14 mouse cellular contexts compared by ENCODE assay signal in genomic region chr1:180408832-180409231, GRCm38 (mm10).
A peak's percentile ranks its signal among the peaks of the same experiment; 100 is the strongest.
DNase-seq lines count a peak whose midpoint lies in the region; ATAC-seq lines count a peak whose summit lies in the region.
"Had no signal": no experiment of that assay in that cellular context is flagged by ENCODE, and none has a peak within 500 bp of the region (broad histone marks: within the 10 kb centered on the region; RNA-seq: fewer than 3 reads in every experiment).

No protein-coding gene starts in this region.

- H3K4me3 ChIP-seq in heart, embryonic 12.5 days = no peak overlapping the region
- H3K4me3 ChIP-seq in neural tube, embryonic 15.5 days (replicated peaks) = no peak overlapping the region
- H3K4me3 ChIP-seq: forebrain, embryonic 13.5 days; hindbrain, embryonic 13.5 days; midbrain, embryonic 10.5 days had no signal

- no peaks in the 10 kb centered on the region for H3K9me3 ChIP-seq in heart, embryonic 12.5 days (replicated peaks)
- H3K9me3 ChIP-seq in neural tube, embryonic 15.5 days (replicated peaks) = no peaks in the 10 kb centered on the region
- H3K9me3 ChIP-seq: forebrain, embryonic 13.5 days; hindbrain, embryonic 13.5 days; midbrain, embryonic 10.5 days had no signal

- no peaks in the 10 kb centered on the region for H3K27me3 ChIP-seq in heart, embryonic 12.5 days (replicated peaks)
- H3K27me3 ChIP-seq in neural tube, embryonic 15.5 days (replicated peaks) = no peaks in the 10 kb centered on the region
- H3K27me3 ChIP-seq: forebrain, embryonic 13.5 days; hindbrain, embryonic 13.5 days had no signal

- H3K4me2 ChIP-seq in heart, embryonic 12.5 days = no peak overlapping the region
- no peak overlapping the region for H3K4me2 ChIP-seq in neural tube, embryonic 15.5 days
- H3K4me2 ChIP-seq: forebrain, embryonic 13.5 days; hindbrain, embryonic 13.5 days had no signal

- WGBS in heart, embryonic 12.5 days = 50% methylated on average over 9 of the region's 9 CpGs
- WGBS in neural tube, embryonic 15.5 days = 59% methylated on average over 9 of the region's 9 CpGs

- no peak overlapping the region for H3K27ac ChIP-seq in heart, embryonic 12.5 days (ENCODE audit: poor library complexity, severe bottlenecking)
- peak overlapping the region; percentile 52; the same call in 1 of the 2 replicates for H3K27ac ChIP-seq in neural tube, embryonic 15.5 days (replicated peaks)
- H3K27ac ChIP-seq: forebrain, embryonic 13.5 days; hindbrain, embryonic 13.5 days; midbrain, embryonic 10.5 days had no signal

- H3K36me3 ChIP-seq in heart, embryonic 12.5 days = peaks cover 4% of the 10 kb centered on the region; the same call in 1 of the 2 replicates
- no peaks in the 10 kb centered on the region for H3K36me3 ChIP-seq in neural tube, embryonic 15.5 days
- H3K36me3 ChIP-seq: hindbrain, embryonic 13.5 days; midbrain, embryonic 10.5 days had no signal

- H3K4me1 ChIP-seq in heart, embryonic 12.5 days (replicated peaks) = peaks cover 74% of the 10 kb centered on the region
- peaks cover 29% of the 10 kb centered on the region for H3K4me1 ChIP-seq in neural tube, embryonic 15.5 days

- peak; percentile 82 to 83 for DNase-seq in heart, adult 9 months (ENCODE audit: low spot score in 2 of 2)
- DNase-seq in neural tube, embryonic 10.5 days (ENCODE audit: extremely low spot score, low spot score) = no peak
- DNase-seq in kidney, postnatal 4 days = peak; percentile 50 to 55
- DNase-seq in yolk sac, embryonic 10.5 days (ENCODE audit: low spot score) = peak; percentile 71
- DNase-seq in frontal cortex, postnatal 25 days (ENCODE audit: low spot score in 2 of 2) = no peak
- DNase-seq: cerebellum, adult 9-11 months; spleen, adult 18-20 months; thymus, postnatal 36 days had no signal

- ATAC-seq in heart, embryonic 12.5 days (ENCODE audit: insufficient number of reproducible peaks, low FRiP score) = no peak
- no peak for ATAC-seq in neural tube, embryonic 15.5 days (ENCODE audit: low FRiP score)
- ATAC-seq in activated CD4-positive, CD25-positive, alpha-beta regulatory T cell, adult 4 months = no peak
- ATAC-seq: forebrain, embryonic 13.5 days had no signal

- H3K9ac ChIP-seq in heart, embryonic 12.5 days = no peak overlapping the region
- no peak overlapping the region for H3K9ac ChIP-seq in neural tube, embryonic 15.5 days (replicated peaks)
- H3K9ac ChIP-seq: forebrain, embryonic 13.5 days; hindbrain, embryonic 13.5 days had no signal

Comparison
In these comparisons a context has a peak if more than half of its experiments do, and no peak if none do; other contexts are left out.
1. DNase-seq: peak in heart, adult 9 months (2 of 2), kidney, postnatal 4 days (2 of 2) and yolk sac, embryonic 10.5 days (single experiment); none in neural tube, embryonic 10.5 days (single experiment) and frontal cortex, postnatal 25 days (0 of 2).